Mouse (Mus musculus): ENCODE measurements around the gene Sh2d2a. TPM values are rescaled to one million over a fixed set of nuclear protein-coding genes. Genes with fewer than 3 reads are reported as not detected.
"Not testable (repeated sequence)": the region's sequence is repeated elsewhere in the genome, so short reads cannot be mapped to it uniquely, and the experiment has no call there.

Gene Sh2d2a
- total and polyA plus RNA-seq, 2 experiments from 2014 or later = 0.08 TPM; not detected in 1

DNA sequence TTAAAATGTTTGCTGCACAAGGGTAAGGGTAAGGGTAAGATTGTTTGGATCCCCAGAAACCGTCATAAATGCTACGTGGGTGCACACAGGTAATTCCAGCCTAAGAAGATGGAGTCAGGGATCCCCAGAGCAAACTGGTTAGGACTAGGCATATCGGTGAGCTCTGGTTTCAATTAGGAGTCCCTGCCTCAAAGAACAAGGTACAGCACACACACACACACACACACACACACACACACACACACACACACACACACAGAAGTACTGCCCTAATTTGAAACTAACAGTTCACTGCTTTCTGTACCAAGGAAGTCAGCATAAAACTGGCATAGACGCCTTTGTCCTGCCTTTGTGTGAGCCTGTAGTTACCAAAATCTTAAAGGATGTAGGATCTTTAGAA, 34.1 kb upstream of the Sh2d2a start:
- H3K4me2 ChIP-seq (ENCODE audit: low read depth, low read length) = no peak overlapping the region
- ATAC-seq (ENCODE audit: insufficient read depth, low read depth) (no peak), DNase-seq (ENCODE audit: low spot score) (no peak)
- H3K27me3 ChIP-seq (ENCODE audit: control insufficient read depth, insufficient read depth, low read length) = peaks cover 85% of the 10 kb centered on the region
- H3K36me3 ChIP-seq (replicated peaks; ENCODE audit: control insufficient read depth, insufficient read depth, low read length) = no peaks in the 10 kb centered on the region
- 72% methylated on average over 4 of the region's 4 CpGs for WGBS
- no peak overlapping the region for H3K9ac ChIP-seq (replicated peaks; ENCODE audit: low read depth, low read length)
- no peak overlapping the region for H3K27ac ChIP-seq (ENCODE audit: low read depth)
- no peak for TF ChIP-seq CTCF (IDR thresholded peaks at IDR 0.05; ENCODE audit: low read depth)
- TF ChIP-seq EP300 (IDR thresholded peaks at IDR 0.05; ENCODE audit: low read depth) = no peak
- no peaks in the 10 kb centered on the region for H3K9me3 ChIP-seq (replicated peaks; ENCODE audit: control insufficient read depth, low read length)
- H3K4me3 ChIP-seq (ENCODE audit: low read depth, low read length) = no peak overlapping the region
- no peaks in the 10 kb centered on the region for H3K4me1 ChIP-seq (ENCODE audit: control insufficient read depth, insufficient read depth)

- Histone ChIP-seq H3K27ac (ENCODE audit: low read depth) (no peak overlapping the region), H3K27me3 (ENCODE audit: control insufficient read depth, insufficient read depth, low read length) (peaks cover 85% of the 10 kb centered on the region), H3K36me3 (replicated peaks; ENCODE audit: control insufficient read depth, insufficient read depth, low read length) (no peaks in the 10 kb centered on the region), H3K4me3 (ENCODE audit: low read depth, low read length) (no peak overlapping the region), H3K4me1 (ENCODE audit: control insufficient read depth, insufficient read depth) (no peaks in the 10 kb centered on the region), H3K9ac (replicated peaks; ENCODE audit: low read depth, low read length) (no peak overlapping the region), H3K9me3 (replicated peaks; ENCODE audit: control insufficient read depth, low read length) (no peaks in the 10 kb centered on the region), H3K4me2 (ENCODE audit: low read depth, low read length) (no peak overlapping the region)
- TF ChIP-seq EP300 (IDR thresholded peaks at IDR 0.05; ENCODE audit: low read depth) = no peak
- no peak for DNase-seq (ENCODE audit: low spot score)
- ATAC-seq (ENCODE audit: insufficient read depth, low read depth) = no peak
- WGBS = 33% methylated on average over 10 of the region's 10 CpGs
These were observed 33.7 kb upstream of the Sh2d2a start for GRCm38 (mm10) chr3:87812873-87813272.

- H3K4me3 ChIP-seq (ENCODE audit: low read depth, low read length) = no peak overlapping the region
- no peaks in the 10 kb centered on the region for H3K9me3 ChIP-seq (replicated peaks; ENCODE audit: control insufficient read depth, low read length)
- ATAC-seq (ENCODE audit: insufficient read depth, low read depth) (peak; percentile 10; the same call in 1 of the 2 replicates), DNase-seq (ENCODE audit: low spot score) (no peak)
- no peaks in the 10 kb centered on the region for H3K36me3 ChIP-seq (replicated peaks; ENCODE audit: control insufficient read depth, insufficient read depth, low read length)
- TF ChIP-seq EP300 (IDR thresholded peaks at IDR 0.05; ENCODE audit: low read depth) (no peak), CTCF (IDR thresholded peaks at IDR 0.05; ENCODE audit: low read depth) (no peak)
- H3K4me1 ChIP-seq (ENCODE audit: control insufficient read depth, insufficient read depth) = no peaks in the 10 kb centered on the region
- no peak overlapping the region for H3K4me2 ChIP-seq (ENCODE audit: low read depth, low read length)
- no peak overlapping the region for H3K9ac ChIP-seq (replicated peaks; ENCODE audit: low read depth, low read length)
- H3K27me3 ChIP-seq (ENCODE audit: control insufficient read depth, insufficient read depth, low read length) = peaks cover 67% of the 10 kb centered on the region
- 33% methylated on average over 6 of the region's 6 CpGs for WGBS
- no peak overlapping the region for H3K27ac ChIP-seq (ENCODE audit: low read depth)
These were observed 30.4 kb upstream of the Sh2d2a start for GRCm38 (mm10) chr3:87816166-87816565.

DNA sequence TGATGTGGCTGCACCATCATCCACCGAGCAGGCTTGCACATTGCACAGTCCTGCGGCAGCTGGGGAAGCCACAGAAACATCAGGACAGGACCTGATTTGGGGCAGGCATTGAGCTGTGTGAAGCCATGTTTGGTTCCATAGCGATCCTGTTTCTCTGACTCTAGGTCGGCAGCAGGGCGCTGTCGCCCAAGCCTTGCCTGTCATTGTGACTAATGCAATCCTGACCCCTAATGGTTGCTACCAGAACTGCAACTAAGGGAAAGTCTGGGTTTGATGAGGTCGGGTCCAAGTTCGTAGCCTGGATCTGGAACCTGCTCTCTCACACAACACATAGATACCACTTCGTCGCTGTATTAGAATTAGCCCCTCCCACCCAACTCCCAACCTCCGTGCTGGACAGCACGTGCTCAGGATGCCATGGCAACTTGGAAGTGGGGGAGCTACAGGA, 29.9 kb upstream of the Sh2d2a start:
- Histone ChIP-seq H3K9ac (replicated peaks; ENCODE audit: low read depth, low read length) (no peak overlapping the region), H3K9me3 (replicated peaks; ENCODE audit: control insufficient read depth, low read length) (no peaks in the 10 kb centered on the region), H3K4me3 (ENCODE audit: low read depth, low read length) (no peak overlapping the region), H3K4me1 (ENCODE audit: control insufficient read depth, insufficient read depth) (no peaks in the 10 kb centered on the region), H3K27me3 (ENCODE audit: control insufficient read depth, insufficient read depth, low read length) (peaks cover 67% of the 10 kb centered on the region), H3K27ac (ENCODE audit: low read depth) (no peak overlapping the region), H3K4me2 (ENCODE audit: low read depth, low read length) (no peak overlapping the region), H3K36me3 (replicated peaks; ENCODE audit: control insufficient read depth, insufficient read depth, low read length) (no peaks in the 10 kb centered on the region)
- DNase-seq (ENCODE audit: low spot score) = peak; percentile 74
- TF ChIP-seq EP300 (IDR thresholded peaks at IDR 0.05; ENCODE audit: low read depth) = no peak
- TF ChIP-seq CTCF (IDR thresholded peaks at IDR 0.05; ENCODE audit: low read depth) = peak; percentile 95
- WGBS = 2% methylated on average over 12 of the region's 12 CpGs
- ATAC-seq (ENCODE audit: insufficient read depth, low read depth) = peak; percentile 39; the same call in 1 of the 2 replicates

DNA sequence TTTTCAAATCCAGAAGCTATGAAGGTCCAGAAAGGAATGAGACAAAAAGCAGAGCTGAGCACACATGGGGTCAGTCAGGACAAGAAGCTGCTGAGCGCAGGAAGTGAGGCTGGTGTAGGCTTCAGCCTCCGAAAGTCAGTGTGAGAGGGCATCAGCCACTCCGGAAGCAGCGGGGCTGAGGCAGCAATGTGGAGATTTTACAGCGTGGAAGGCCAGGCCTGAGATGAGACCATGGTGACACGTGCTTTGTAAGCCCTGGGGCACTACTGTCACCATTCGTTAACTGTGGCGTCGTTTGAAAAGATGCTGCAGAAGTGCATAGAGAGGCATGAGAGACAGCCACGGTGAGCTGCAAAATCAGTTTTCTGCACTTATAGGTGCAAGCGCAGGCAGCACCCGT, 28.3 kb upstream of the Sh2d2a start:
- Histone ChIP-seq H3K9ac (replicated peaks; ENCODE audit: low read depth, low read length) (no peak overlapping the region), H3K36me3 (replicated peaks; ENCODE audit: control insufficient read depth, insufficient read depth, low read length) (no peaks in the 10 kb centered on the region), H3K27me3 (ENCODE audit: control insufficient read depth, insufficient read depth, low read length) (peaks cover 57% of the 10 kb centered on the region), H3K9me3 (replicated peaks; ENCODE audit: control insufficient read depth, low read length) (no peaks in the 10 kb centered on the region), H3K27ac (ENCODE audit: low read depth) (no peak overlapping the region), H3K4me1 (ENCODE audit: control insufficient read depth, insufficient read depth) (no peaks in the 10 kb centered on the region), H3K4me2 (ENCODE audit: low read depth, low read length) (no peak overlapping the region), H3K4me3 (ENCODE audit: low read depth, low read length) (no peak overlapping the region)
- TF ChIP-seq EP300 (IDR thresholded peaks at IDR 0.05; ENCODE audit: low read depth) (no peak), CTCF (IDR thresholded peaks at IDR 0.05; ENCODE audit: low read depth) (no peak)
- ATAC-seq (ENCODE audit: insufficient read depth, low read depth) = no peak
- no peak for DNase-seq (ENCODE audit: low spot score)
- 62% methylated on average over 12 of the region's 12 CpGs for WGBS

- not testable (repeated sequence) for H3K27ac ChIP-seq (ENCODE audit: low read depth); H3K4me1 ChIP-seq (ENCODE audit: control insufficient read depth, insufficient read depth); H3K36me3 ChIP-seq (replicated peaks; ENCODE audit: control insufficient read depth, insufficient read depth, low read length); H3K9me3 ChIP-seq (replicated peaks; ENCODE audit: control insufficient read depth, low read length); ATAC-seq (ENCODE audit: insufficient read depth, low read depth); H3K27me3 ChIP-seq (ENCODE audit: control insufficient read depth, insufficient read depth, low read length); H3K4me3 ChIP-seq (ENCODE audit: low read depth, low read length); DNase-seq (ENCODE audit: low spot score); H3K9ac ChIP-seq (replicated peaks; ENCODE audit: low read depth, low read length); H3K4me2 ChIP-seq (ENCODE audit: low read depth, low read length)
- WGBS = 85% methylated on average over 1 of the region's 1 CpGs
These were observed 22.3 kb upstream of the Sh2d2a start, which contains the start of gene Pear1 for GRCm38 (mm10) chr3:87824206-87824605. Pear1 (minus strand) TSS chr3:87824306.

Measured in heart, postnatal 0 days (tissue).